Mouse (Mus musculus) heart, embryonic 13.5 days (tissue): Measurements from ENCODE around the gene Ugt1a7c. TPM values are rescaled to one million over a fixed set of nuclear protein-coding genes. Genes with fewer than 3 reads are reported as not detected.

Source experiments
- ATAC-seq: fragments of 200-750 bp; cut with Nextera tagmentation; 2 replicates; pipeline ENCODE4 v1.8.0; 2017; ENCODE audit warnings: moderate TSS enrichment; ENCODE audit not compliant: insufficient number of reproducible peaks, low FRiP score, low TSS enrichment; ENCODE audit errors: extremely low read depth
- H3K27ac ChIP-seq: fragments of 300-500 bp; sonication (generic); replicated peaks from 2 replicates; pipeline ENCODE4 v1.5.1; 2015; ENCODE audit warnings: moderate library complexity, mild to moderate bottlenecking, inconsistent platforms
- H3K27me3 ChIP-seq: fragments of 300-500 bp; sonication (generic); replicated peaks from 2 replicates; pipeline ENCODE4 v1.6.1; 2015; ENCODE audit warnings: mild to moderate bottlenecking, inconsistent platforms
- H3K36me3 ChIP-seq: fragments of 300-500 bp; sonication (generic); 2 replicates; pipeline ENCODE4 v1.6.1; 2015; ENCODE audit warnings: mild to moderate bottlenecking, inconsistent platforms
- H3K4me1 ChIP-seq: fragments of 300-500 bp; sonication (generic); 2 replicates; pipeline ENCODE4 v1.6.1; 2015; ENCODE audit warnings: inconsistent platforms
- H3K4me2 ChIP-seq: fragments of 300-500 bp; sonication (generic); 2 replicates; pipeline ENCODE4 v1.6.1; 2015; ENCODE audit warnings: inconsistent platforms, mild to moderate bottlenecking, moderate library complexity
- H3K4me3 ChIP-seq: fragments of 300-500 bp; sonication (generic); 2 replicates; pipeline ENCODE4 v1.5.1; 2015; ENCODE audit warnings: moderate library complexity, mild to moderate bottlenecking, inconsistent platforms
- H3K9ac ChIP-seq: fragments of 300-500 bp; sonication (generic); 2 replicates; pipeline ENCODE4 v1.6.1; 2015; ENCODE audit warnings: inconsistent platforms, mild to moderate bottlenecking, moderate library complexity
- H3K9me3 ChIP-seq: fragments of 300-500 bp; sonication (generic); 2 replicates; pipeline ENCODE4 v1.6.1; 2016; ENCODE audit warnings: inconsistent platforms
- WGBS: fragments of 180-500 bp; shearing (Covaris S2); methylation state at CpG from one replicate; pipeline ENCODE4 v1.1.7; 2015; ENCODE audit warnings: mixed read lengths; 5-methylcytosine and 5-hydroxymethylcytosine counted together
- polyA plus RNA-seq: library from polyadenylated mRNA; unstranded; fragments of >200 nt; fragmentation: Nextera tagmentation; extraction: Ambion mirVana; gene quantifications from 2 replicates; pipeline ENCODE4 v1.2.1, GENCODE M21; 2015

The Ugt1a7c gene
- polyA plus RNA-seq, 1 experiment from 2014 or later: 1.7 TPM

GRCm38 (mm10) chr1:88264869-88265240 is 170.0 kb downstream of the Ugt1a7c start:
- peaks cover 100% of the 10 kb centered on the region for H3K36me3 ChIP-seq
- no peak overlapping the region for H3K4me2 ChIP-seq
- H3K9me3 ChIP-seq: no peaks in the 10 kb centered on the region
- H3K9ac ChIP-seq: no peak overlapping the region
- H3K27me3 ChIP-seq: no peaks in the 10 kb centered on the region
- peaks cover 31% of the 10 kb centered on the region for H3K4me1 ChIP-seq
- 69% methylated on average over 4 of the region's 4 CpGs for WGBS
- ATAC-seq: no peak
- no peak overlapping the region for H3K27ac ChIP-seq
- H3K4me3 ChIP-seq: no peak overlapping the region

- 86% methylated on average over 13 of the region's 13 CpGs for WGBS
Observed at GRCm38 (mm10) chr1:88266123-88266522, 171.3 kb downstream of the Ugt1a7c start.

GRCm38 (mm10) chr1:88267489-88267888 is 172.6 kb downstream of the Ugt1a7c start:
- no peak for ATAC-seq
- Histone ChIP-seq H3K9ac (no peak overlapping the region), H3K27ac (no peak overlapping the region), H3K9me3 (no peaks in the 10 kb centered on the region), H3K4me3 (no peak overlapping the region), H3K4me2 (no peak overlapping the region), H3K4me1 (peaks cover 17% of the 10 kb centered on the region), H3K36me3 (peaks cover 91% of the 10 kb centered on the region), H3K27me3 (no peaks in the 10 kb centered on the region)
- WGBS: 91% methylated on average over 6 of the region's 6 CpGs

More at GRCm38 (mm10) chr1:88266123-88266522, 171.3 kb downstream of the Ugt1a7c start:
- no peaks in the 10 kb centered on the region for H3K27me3 ChIP-seq
- no peak overlapping the region for H3K9ac ChIP-seq
- H3K4me2 ChIP-seq: no peak overlapping the region
- ATAC-seq: no peak
- no peak overlapping the region for H3K4me3 ChIP-seq
- no peak overlapping the region for H3K27ac ChIP-seq
- H3K4me1 ChIP-seq: peaks cover 26% of the 10 kb centered on the region
- H3K9me3 ChIP-seq: no peaks in the 10 kb centered on the region
- peaks cover 91% of the 10 kb centered on the region for H3K36me3 ChIP-seq

- WGBS: 83% methylated on average over 6 of the region's 6 CpGs
- H3K4me3 ChIP-seq: no peak overlapping the region
- no peak overlapping the region for H3K9ac ChIP-seq
- no peaks in the 10 kb centered on the region for H3K27me3 ChIP-seq
- H3K4me2 ChIP-seq: no peak overlapping the region
- no peaks in the 10 kb centered on the region for H3K9me3 ChIP-seq
- H3K4me1 ChIP-seq: peaks cover 13% of the 10 kb centered on the region
- no peak for ATAC-seq
- H3K27ac ChIP-seq: no peak overlapping the region
- H3K36me3 ChIP-seq: peaks cover 91% of the 10 kb centered on the region
Observed at GRCm38 (mm10) chr1:88268070-88268469, 173.2 kb downstream of the Ugt1a7c start.

Other genes with a start within 250 kb of the Ugt1a7c start
- 20.0 and 20.4 TPM in 2 replicates for gene Dgkd, start 241.8 kb upstream of the Ugt1a7c start, polyA plus RNA-seq
- gene Usp40, start 86.5 kb upstream of the Ugt1a7c start, polyA plus RNA-seq: 28.6 and 28.9 TPM in 2 replicates
- not detected in 2 replicates for gene Ugt1a10, start 39.7 kb upstream of the Ugt1a7c start, polyA plus RNA-seq
- not detected in 2 replicates for gene Ugt1a9, start 24.3 kb upstream of the Ugt1a7c start, polyA plus RNA-seq
- gene Ugt1a8, start 7.2 kb upstream of the Ugt1a7c start, polyA plus RNA-seq: not detected in 2 replicates
- not detected in 2 replicates for gene Ugt1a6b, start 8.2 kb downstream of the Ugt1a7c start, polyA plus RNA-seq
- 0.19 and 0.20 TPM in 2 replicates for gene Ugt1a6a, start 39.7 kb downstream of the Ugt1a7c start, polyA plus RNA-seq
- gene Ugt1a5, start 71.0 kb downstream of the Ugt1a7c start, polyA plus RNA-seq: not detected in 2 replicates
- gene Ugt1a2, start 105.5 kb downstream of the Ugt1a7c start, polyA plus RNA-seq: not detected in 2 replicates
- gene Dnajb3, start 110.7 kb downstream of the Ugt1a7c start, polyA plus RNA-seq: 5.3 and 5.8 TPM in 2 replicates
- not detected in 2 replicates for gene Ugt1a1, start 116.9 kb downstream of the Ugt1a7c start, polyA plus RNA-seq
- 0.33 and 0.50 TPM in 2 replicates for gene Mroh2a, start 131.9 kb downstream of the Ugt1a7c start, polyA plus RNA-seq
- gene Hjurp, start 182.6 kb downstream of the Ugt1a7c start, polyA plus RNA-seq: 102 and 106 TPM in 2 replicates
- gene Trpm8, start 182.6 kb downstream of the Ugt1a7c start, polyA plus RNA-seq: 0.03 and 0.04 TPM in 2 replicates